Mouse (Mus musculus) cerebellum, adult (tissue): ENCODE data around the gene Iqgap2.

Source experiments
- ATAC-seq: cut with Nextera tagmentation; 2 replicates; pipeline ENCODE4 v1.9.2; 2017; ENCODE audit warnings: mild to moderate bottlenecking, moderate library complexity, mixed read lengths; ENCODE audit not compliant: insufficient number of reproducible peaks, low FRiP score, low TSS enrichment

The Iqgap2 gene

DNA sequence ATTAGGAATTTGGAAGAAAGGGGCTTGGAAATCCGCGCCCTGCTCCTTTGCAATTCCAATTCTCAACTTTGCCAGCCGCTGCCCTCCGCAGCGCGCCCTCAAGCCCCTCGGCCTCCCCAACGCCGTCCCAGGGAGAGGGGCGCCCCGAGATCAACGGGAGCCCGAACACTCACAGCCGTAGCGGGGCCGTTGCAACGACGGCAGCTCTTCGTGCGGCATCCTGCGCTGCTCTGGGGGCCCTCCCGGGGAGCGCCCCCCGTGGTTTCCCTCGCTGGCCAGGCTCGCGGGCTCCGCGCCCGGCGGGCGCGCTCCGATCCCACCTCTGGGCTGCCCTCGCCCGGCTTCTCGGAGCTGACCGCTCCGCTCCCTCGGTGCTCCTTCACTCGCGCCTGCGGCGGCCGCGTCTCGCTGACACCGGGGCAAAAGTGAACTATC lies at the start of gene Iqgap2:
Iqgap2 (minus strand) TSS at position 432 of the 435 bp plus-strand sequence.
- ATAC-seq: peak; percentile 27; the same call in 1 of the 2 replicates

DNA sequence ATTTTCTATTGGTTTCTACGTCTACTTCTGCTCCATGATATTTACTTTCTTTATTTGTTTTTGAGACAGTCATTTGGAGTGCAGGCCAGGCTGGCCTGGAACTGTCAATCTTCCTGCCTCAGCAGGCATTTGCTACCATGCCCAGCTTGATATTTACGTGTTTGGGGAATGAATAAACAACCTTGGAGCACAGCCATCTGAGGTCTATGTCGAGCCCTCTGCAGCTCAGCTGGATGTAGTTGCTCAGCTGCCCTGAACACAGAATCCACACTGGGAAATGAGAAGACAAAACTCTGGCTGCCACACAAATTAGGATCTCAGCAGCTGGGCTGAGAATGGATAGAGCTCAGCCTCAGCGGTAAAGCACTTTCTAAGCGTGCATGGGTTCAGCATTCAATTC lies 49.1 kb upstream of the Iqgap2 start:
- no peak for ATAC-seq

DNA sequence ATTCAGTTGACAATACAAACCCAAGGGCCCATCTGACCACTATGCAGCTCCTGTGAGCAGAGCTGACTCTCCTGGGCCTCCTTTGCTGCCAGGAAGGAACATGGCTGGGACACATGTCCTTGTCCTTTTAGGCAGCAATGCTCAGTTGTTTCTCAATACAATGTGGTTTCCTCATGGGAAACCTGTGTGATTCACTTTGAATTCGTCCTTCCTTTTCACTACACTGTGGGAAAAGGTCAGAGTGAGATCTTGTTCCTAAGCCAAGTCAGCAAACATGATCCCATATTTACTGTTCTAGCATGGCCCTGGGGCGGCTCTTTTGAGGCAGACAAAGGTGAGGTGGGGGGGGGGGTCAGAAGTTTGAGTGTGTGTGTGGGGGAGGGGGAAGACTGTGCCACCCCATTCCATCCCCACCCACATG lies 32.5 kb upstream of the Iqgap2 start:
- no peak for ATAC-seq

DNA sequence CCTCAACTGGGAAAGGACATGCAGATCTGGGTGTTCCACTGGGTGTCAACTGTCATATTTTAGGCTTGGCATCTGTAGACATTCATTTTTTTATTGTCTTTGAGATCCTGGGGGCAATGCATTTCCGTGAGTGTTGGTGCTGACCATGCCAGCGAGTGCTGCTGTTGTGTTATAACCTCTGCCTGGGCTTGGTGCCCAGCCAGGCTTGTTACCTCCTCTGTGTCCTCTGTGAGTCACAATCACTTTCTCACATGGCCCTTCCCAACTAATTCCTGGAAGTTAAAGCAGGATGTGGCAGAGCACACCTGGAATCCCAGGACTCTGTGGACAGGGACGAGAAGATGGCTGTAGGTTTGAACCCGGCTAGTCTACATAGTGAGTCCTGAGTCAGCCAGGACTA lies 30.9 kb upstream of the Iqgap2 start:
- no peak for ATAC-seq

DNA sequence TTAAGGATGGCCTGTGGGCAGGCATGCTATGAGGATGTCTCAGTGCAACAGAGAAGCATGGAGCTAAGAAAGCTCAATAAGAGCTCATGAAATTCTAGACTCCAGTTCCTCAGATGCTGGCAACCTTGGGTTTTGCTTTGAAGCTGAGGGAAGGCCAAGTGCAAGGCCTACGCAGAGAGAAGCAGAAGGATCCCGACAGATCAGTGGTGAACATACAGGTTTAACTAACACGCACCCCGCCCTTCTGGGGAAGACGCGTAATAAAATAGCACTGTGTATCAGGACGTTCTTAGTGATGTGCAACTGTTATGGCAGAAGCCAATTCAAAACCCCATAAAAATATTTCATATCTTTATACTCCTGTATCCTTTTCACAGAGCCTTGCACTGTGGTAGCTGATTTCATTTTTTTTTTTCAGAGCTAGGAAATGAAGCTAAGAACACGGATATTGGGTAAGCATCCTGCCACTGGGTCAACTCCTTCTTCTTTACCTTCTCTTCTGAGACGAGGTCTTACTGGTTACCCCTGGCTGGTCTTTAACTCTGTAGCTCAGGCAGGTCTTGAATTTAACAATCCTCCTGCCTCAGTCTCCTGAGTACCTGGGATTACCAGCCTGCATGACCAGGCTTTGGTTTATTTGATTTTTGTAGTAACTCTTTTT lies 27.0 kb upstream of the Iqgap2 start:
- ATAC-seq: no peak

DNA sequence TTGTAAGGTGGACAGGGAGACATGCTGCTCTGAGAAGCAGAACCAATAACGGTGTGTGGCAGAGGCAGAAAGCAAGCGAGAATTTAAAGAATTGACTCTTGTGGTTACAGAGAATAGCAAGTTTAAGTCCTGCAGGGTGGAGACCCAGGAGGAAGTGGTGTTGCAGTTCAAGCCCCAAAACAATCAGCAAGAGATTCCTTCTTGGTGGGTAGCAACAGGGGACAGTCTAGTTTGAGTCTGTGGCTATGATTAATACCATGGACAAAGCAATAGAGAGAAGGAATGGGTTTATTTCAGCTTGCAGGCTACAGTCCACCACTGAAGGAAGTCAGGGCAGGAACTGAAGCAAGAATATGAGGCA lies 21.3 kb upstream of the Iqgap2 start:
- no peak for ATAC-seq

DNA sequence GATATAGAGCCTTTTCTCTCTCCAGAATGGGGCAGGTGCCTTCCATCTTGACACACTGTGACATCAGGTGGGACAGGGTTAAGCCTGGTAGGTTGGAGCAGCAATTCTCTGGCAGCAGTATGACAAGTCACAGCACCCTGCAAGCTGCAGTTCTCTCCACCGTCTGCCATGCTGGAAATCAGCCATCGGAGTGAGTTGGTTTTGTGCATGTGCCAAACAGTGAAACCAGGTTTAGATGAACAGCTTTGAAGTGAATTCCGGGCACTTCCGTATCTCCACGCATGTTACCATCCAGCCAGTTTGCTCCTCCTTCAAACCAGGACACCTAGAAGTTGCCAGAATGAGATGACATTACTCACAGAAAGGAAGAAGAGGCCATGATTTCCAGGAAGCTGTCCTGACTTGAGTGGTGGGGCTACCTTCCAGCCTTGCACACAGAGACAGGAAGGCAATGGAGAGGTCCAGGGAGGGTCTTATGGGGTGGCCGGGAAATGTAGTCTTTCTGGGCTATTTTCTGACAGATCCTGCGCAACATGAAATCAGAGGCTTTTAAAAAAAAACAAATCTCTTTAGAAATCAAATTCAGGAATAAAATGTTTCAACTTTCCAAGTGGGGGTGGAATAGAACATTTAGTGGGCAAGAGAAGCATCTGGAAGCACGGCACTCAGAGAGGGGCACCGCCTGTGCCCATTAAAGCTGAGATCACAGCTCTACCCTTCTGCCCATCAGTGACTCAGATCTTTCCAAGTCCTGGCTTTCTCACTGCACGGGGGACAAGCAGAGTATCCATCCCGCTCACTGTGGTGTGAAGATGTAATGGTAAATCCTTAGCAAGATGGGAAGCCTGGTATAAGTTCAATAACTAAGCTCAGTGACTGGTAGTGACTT lies 20.7 kb upstream of the Iqgap2 start:
- ATAC-seq: peak; percentile 95

DNA sequence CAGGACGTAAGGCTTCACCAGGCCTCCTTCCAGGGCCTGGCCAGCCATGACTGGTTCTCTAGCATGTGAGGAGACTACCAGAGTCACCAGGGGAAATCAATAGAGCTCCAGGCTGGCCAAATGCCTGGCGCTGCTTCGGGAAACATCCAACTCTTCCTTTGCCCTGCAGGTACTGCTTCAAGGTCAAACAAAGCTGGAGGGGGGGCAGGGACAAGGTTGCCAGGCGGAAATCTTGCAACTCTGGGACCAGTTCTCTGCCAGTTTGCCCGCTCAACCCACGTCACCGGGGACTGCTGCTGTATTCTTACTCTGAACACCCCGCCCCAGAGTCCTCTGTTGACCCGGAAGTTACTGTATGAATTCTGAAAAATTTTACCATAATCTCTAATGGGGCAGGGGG lies 18.5 kb upstream of the Iqgap2 start:
- ATAC-seq: no peak

DNA sequence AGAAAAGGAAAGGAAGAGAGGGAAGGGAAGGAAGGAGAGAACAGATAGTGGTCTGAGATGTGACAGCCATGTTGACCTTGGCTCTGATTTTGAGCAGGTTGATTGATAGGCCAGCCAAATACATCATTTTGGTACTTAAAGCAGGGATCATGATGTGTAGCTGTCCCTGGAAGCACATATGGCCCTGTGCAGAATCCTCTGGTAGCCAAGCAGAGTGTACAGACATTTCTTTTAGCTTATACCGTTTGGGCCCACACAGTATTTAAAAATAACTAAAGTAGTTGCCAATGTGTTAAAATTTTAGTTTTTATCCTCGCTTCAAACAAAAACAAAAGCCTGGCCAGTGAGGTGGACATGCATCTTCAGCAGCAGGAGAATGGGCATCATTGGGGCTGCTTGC lies 17.5 kb upstream of the Iqgap2 start:
- ATAC-seq: no peak

DNA sequence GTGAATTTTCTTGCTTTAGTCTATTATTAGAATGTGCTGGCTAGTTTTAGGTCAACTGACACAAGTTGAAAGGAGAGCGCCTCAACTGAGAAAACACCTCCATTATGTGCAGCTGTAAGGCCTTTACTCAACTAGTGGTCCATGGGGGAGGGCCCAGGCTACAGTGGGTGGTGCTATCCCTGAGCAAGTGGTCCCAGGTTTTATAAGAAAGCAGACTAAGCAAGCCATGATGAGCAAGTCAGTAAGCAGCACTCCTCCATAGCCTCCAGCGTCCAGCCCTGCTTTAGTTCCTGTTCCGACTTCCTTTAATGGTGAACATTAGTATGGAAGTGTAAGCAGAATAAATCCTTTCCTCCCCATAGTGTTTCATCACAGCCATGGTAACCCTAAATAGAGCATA lies 11.0 kb upstream of the Iqgap2 start:
- no peak for ATAC-seq

DNA sequence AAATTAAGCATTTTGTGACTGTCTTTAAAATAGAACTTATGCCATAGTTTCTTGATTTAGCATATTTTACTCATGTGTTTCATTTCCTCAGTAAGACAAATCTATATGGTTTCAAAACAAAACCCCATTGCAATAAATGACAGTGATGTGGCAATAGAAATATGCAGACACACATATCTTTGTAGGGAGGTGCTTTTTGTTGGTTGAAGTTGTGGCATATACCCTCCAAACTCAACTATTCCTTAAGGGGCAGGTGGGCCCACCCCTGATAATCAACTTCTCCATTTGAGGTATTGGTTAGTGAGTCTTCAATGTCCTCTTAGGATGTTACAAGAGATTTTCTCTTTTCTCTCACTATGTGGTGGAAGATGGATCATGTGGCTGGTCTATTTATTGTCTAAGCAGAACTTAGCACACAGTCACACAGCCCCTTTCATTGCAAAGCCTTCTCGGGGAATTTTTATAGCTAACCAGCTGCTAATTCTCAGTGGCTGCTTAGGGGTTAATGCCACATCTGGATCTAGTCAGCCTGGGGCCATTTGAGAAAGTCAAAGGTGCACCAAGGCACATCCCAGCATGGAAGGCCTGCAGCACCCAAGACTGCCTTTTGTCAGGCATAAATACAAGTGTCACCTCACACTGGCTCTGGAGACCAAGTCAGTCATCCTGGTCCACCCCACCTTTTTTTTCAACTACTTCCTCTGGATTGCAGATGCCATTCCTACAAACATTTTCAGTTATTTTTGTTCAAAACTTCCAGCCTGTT lies 8.3 kb upstream of the Iqgap2 start:
- ATAC-seq: no peak

DNA sequence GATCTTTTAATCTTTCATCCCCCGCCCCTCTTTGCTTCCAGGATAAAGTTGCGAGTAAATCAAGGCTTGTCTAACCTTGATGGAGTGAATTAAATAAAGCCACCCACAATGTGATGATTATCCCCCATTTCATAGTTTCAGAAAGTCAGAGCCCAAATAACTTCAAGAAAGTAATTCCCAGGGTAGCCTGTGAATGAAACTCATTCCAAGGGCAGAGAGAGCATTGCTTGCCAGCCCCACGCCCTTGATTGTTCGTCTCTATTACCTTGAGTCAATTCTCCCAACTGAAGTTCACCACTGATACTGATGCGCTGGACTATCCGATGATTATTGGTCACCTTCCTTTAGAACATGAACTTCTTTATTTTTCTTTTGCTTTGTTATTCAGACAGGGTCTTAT lies 4.8 kb upstream of the Iqgap2 start:
- ATAC-seq: no peak

DNA sequence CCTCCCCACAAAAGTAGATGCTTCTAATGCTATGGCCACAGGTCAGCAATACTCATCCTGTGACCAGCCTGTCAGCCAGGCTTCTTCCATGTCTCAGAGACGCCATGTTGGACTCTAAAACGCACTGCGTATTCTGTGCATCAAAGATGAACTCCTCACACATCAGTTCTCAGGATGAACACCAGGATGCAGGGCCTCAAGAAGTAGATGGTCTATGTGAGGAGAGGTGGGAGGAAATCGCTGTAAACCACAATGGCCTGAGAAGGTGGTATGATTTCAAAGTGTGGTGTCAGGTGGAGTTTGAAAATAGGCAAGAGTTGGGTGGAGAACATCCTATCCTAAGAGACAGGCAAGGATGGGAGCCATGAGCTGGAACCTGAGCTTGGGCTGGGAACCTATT lies 1.4 kb upstream of the Iqgap2 start:
- ATAC-seq: no peak

DNA sequence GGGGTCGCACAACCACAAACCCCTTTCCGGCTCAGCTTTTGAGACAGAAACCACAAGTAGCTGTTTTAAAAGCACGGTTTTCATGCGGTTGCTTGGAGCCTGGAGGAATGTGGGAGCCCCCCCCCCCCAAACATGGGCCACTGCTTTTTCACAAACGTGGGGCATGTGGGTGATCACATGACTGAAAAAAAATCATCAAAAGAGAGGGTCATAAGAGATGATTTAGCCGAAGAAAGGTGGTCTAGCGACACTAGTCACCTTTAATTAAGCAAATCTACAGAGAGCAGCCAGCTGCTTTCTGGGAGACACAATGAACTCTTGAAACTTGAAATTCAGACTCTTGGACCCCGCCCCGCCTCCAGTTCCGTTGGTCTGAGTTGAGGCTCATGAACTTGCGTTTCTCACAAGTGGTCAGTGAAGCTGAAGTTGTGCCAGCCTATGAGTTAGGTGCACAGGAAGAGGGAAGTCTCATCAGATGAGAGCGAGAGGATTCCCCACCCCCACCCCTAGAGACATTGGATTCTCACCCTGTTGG lies 956 bp upstream of the Iqgap2 start:
- ATAC-seq: no peak

DNA sequence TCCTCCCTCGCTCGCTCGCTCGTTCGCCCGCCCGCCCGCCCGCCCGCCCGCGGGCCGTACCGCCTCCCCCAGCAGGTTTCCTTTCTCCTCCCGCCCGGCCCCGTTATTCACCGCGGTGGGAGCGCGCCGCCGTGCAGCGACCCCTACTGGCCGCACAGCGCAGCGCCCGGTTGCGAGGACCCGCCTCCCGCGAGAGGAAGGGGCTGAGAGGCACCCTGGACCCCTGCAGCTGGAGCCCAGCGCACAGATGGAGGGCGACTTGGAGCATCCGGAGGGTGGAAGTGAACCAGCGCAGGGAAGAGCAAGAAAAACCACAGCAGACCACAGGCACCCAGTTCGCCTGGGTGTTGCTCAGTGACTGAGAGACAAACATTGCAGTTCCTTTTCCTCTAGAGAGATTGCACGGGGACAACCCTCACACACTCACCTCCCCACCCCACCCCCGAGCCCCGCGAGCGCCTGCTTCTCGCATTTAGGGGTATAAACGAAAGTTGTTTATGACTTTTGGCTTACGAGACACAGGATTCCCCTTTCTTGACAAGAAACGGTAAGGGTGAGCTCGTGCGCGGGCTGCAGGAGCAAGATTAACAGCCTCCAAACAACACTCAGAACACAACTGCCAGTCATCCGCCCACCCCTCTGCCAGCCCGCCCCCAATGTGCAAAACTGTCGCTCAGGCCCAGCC lies 346 bp upstream of the Iqgap2 start:
- peak; percentile 65 for ATAC-seq

DNA sequence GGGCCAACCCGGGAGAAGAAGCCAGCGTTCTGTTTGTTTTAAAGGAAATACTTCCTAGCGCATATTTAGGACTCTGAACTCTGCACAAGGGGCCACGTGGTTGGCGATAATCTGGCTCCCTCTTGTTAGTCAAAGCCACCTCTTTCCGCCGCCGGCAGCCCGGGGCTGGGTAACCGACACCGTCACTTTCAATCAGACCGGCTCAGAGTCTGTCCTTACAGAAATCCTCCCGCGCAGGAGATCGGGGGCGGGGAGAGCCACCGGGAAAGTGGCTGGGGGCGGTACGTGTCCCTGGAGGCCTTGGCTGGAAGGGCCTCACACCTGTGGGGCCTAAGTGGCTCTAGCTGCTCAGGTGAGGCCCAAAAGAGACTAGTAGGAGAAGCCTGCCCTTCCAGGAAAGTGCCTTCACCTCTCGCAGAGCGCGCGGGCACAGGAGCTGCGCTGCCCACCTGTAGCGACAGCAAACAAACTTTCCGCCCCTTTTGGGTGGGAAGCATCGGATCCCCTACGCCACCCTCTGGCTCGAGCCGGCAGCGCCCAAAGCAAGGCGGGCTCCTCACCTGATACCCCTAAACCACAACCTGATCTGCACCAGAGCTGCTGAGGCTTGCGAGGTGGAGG lies 761 bp downstream of the Iqgap2 start:
- peak; percentile 32 for ATAC-seq

DNA sequence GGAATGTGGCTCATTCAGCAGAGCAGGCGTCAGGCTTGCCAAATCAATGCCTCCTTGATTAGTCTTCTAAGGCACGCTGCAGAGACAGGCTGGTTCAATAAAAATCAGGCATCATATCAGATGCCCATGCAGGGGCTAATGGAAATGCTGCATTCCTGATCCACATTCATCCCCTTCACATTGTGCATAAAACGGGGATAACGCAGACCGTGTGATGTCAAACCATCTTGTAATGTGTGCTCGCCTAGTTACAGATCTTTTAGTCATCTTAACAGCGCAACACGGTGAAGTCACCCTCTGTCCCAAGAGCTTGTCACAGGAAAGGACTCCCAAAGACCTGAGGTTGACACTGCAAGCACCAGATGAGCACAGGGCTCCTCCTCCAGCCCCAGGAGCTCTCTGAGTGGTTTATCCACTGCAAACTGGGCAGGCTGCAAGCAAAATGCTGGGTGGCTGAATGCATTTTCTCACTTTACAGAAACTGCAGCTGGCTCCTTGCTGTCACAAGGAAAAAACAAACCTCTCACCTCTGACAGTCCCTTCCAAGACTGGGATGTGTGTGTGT lies 1.7 kb downstream of the Iqgap2 start:
- ATAC-seq: no peak

DNA sequence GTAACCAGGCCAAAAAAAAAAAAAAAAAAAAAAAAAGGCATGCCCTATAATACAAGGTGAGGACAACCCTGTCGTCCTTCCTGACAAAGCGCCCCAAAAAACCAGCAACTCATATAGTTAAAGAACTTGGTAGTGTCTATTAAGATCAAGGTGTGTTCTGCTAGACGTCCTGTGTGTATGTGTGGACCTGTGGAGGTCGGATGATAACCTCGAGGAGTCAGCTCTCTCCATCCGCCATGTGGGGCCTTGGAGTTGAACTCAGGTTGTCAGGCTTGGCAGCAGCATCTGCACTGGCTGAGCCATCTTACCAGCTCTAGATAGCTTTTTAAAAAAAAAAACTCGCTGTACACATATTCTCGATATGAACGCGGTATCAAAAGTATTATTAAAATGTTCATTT lies 2.4 kb downstream of the Iqgap2 start:
- no peak for ATAC-seq

DNA sequence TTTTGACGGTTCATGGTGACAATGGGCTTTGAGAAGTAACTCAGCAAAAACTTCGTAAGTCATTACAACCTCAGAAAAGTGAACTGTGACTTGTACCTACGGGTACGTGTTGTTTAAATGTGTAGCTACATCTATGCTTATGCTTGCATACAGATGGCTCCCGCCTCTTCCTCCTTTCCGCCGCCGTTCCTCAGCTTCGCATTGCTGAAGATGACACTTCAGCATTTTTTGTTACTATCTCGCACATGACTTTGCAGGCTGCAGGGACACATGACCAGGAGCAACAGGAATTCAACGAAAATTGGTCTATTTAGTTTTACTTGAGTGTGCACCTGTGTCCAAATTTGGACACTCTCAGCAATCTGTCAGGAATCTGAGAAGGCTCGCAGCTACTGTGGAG lies 3.1 kb downstream of the Iqgap2 start:
- no peak for ATAC-seq

DNA sequence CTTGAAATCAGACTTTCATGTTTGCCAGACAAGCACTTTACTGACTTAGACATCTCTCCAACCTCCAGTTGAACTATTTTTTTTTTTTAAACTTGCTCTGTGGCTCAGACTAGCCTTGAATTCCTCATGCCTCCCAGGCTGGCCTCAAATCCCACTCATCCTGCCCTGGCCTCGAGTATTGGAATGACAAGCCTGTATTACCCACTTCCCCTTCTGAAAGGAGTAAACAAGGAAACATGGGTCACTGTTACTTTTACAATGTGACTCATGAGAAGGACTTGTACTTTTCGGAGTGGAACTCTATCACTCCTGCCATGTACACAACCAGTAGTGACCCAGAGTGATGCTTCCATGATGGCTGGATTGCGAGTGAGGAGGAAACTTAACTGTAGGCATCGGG lies 3.6 kb downstream of the Iqgap2 start:
- no peak for ATAC-seq
